Mouse (Mus musculus) CD8-positive naive resting alpha-beta T cell, adult 2 months (primary cell): Measurements from ENCODE around the gene Gnb1l.

Source experiments
- DNase-seq, 2 experiments: peaks; one replicate each; pipeline ENCODE4 v3.0.0; 2022; ENCODE audit warnings: low read depth in 2 of 2, low spot score in 2 of 2

Gnb1l gene

DNA sequence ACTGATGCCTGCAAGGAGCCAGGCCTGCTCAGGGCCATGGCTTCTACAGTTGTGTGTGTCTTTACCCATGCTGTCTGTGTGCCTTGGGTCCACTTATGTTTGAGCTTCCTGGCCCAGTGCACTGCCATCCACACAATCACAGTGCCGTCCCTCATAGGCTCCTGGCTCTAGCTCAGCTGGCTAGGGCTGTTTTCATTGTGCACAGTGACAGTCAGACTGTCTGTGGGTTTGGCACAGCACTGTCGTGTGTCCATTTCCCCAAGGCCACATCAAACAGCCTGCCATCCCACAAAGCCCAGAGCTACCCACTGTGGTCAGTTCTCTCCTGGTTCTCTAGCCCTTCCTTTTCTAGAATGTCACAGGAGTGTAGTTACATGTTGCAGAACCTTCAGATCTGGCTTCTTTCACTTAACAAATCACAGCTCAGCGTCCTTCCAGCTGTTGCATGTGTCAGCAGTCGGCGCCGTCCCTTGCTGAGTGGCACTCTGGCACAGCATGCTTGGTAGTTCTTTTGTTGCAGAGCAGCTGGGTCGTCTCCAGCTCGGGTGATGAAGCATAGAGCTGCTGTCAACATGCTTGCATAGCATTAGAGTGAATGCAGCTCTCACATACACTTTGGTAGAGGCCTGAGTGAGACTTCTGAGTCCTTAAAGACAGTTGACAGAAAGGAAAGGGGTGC lies 44.8 kb downstream of the Gnb1l start:
- no peak for DNase-seq

DNA sequence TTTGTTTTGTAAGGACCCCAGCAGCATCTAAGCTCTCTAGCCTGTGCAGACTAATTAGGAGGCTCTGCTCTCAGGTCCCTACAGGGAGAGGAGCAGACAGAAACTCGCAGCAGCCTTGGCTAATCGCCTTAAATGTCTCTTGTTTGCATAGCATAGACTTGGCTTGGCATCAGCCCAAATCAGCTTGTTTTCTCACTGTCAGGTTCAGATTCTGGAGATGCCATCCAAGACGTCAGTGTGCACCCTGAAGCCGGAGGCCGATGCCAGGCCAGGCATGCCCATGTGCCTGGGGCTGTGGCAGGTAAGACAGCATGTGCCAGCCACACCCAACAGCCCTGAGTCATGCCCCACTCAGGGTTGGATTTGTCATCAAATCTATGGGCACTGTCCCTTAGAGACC lies 49.4 kb downstream of the Gnb1l start:
- DNase-seq, result no peak

DNA sequence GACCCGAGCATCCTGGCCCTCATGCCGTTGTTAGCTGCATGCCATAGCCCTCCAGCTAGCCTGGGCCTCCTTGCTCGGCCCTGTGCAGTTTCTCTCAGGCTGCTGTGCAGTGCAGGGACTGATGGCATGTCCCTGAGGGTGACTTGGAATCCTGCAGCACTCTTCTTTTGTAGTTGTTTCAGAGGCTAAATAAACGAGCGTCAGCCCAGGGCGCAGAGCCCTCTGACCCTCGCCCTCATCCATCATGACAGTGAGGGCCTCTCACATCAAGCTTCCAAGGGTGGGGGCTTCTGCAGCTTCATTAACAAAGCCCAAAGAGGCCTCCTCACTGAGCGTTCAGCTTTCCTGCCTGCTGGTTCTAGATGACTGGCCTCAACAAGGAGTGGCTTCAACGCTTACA lies 53.1 kb downstream of the Gnb1l start:
- DNase-seq, result no peak

DNA sequence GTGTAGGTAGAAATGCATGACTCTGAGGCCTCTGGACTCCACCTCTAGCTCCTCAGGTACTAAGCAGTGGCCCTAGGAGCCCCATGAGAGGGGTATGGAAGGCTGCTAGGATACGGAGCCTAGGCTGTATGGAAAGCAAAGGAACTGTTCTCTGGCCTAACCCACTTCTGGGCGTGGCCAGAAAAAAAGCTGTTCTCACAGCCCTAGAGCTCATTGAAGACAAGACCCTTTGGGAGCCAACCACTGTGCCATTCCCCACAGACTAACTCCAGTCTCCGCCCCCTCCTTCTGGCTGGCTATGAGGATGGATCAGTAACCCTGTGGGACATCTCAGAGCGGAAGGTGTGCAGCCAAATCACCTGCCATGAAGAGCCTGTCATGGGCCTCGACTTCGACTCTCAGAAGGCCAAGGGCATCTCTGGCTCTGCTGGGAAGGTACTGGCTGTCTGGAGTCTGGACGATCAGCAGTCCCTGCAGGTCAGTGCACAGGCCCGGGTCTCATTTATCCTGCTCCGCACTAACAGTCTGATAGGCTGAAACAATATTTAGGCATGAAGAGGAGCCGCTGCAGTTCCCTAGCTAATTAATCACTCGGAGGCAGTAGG lies 53.7 kb downstream of the Gnb1l start:
- no peak for DNase-seq

DNA sequence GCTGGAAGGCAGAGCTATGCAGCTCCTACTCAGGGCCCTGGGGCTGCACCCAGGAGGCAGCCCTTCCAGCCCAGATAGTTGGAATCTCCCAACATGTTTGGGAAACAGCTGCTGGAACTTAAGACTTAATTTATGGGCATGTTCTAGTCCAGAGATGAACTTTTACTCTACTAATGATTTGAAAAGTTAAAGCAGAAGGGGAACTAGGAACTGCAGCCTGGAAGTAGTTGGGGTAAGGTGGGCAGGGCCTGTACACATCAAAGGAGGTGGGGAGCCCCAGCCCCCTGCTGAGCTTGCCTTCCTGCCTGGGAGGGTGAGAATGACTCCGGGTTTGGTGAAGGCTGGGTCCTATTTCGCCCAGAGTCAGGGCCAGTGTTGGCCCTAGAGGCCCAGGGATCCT lies 56.2 kb downstream of the Gnb1l start:
- DNase-seq, result no peak

DNA sequence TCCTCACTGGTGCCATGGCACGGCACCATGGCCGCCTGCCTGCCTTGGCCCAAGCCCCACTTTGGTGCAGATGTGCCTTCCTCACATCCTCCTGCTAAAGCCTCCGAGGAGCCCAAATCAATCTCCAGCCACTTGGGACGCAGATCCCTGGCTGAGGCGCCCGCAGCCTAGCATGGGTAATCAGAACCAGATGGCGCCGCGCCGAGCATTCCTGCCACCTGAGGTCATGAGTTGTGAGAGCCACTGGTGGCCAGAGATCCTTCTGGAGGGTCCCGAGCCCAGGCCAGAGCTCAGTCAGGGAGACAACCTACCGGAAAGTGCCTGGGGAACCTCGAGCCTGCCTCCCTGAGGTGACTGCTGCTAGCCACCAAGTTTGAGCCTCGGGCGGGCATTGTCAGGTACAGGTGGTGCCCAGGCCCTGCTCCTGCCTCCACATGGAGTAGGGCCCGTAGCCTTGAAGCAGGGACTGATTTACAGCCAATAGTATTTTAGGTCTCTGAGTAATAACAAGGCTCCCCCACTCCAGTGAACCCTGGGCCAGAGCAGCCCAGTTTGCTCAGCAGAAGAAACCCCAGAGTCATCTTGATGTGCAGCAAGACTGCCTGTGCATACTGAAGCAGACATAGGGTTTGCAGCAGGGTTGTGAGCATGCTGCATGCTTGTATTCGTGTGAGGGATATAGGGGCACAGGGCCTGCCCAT lies 56.9 kb downstream of the Gnb1l start:
- no peak for DNase-seq

DNA sequence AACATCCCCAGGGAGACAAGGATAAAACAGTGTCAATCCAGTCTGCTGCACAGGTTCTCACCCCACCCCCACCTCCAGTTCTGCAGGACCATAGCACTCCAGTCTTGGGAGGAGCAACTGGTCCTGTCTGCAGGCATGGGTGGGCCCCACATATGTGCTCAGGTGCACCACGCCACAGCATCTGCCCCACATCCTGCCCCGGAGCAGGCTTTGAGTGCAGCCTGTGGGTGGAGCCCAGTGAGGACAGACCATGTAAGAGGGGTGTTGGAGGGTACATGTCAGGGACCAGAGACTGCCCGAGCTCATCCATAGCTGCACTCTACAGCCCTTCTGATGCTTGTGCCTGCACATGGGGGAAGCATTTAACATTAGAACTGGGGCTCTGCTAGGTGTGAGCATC lies 57.9 kb downstream of the Gnb1l start:
- DNase-seq, result peak in 1 of 2 experiments; percentile 9

DNA sequence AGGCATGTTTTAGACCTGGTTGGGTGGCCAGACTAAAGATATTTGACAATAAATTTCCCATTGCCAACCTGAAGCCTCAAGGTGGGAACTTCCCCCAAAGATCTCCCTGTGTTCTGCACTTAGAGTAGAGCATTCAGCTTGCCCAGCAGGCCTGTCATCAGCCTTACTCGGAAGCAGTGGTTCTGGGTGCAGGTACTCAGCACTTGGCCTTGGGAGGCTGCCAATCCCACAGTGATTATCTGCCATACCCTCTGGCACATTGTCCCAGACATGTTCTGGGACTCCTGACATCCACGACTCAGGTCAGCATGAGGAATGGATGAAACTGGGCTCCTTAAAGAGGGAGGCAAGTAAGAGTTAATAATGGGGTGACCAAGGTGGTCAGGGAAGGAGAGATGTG lies 66.0 kb downstream of the Gnb1l start:
- DNase-seq, result no peak

DNA sequence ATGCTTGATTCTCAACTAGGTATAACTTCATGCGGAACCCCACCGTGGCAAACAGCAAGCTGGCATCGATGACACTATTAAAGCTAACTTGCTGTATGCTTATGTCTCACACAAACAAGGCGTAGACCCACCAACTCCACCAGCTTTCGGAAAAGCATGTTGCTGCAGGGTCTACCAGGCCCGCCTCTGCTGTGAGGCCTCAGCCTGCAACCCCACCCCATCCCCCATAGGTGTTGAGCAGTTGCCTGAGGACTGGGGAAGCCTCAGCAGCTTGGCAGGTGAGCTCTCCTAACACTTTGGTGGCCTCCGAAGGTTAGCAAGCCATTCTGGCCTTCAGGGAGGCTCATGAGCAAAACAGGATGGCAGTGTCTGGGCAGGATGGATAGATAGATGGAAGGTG lies 70.1 kb downstream of the Gnb1l start:
- no peak for DNase-seq

DNA sequence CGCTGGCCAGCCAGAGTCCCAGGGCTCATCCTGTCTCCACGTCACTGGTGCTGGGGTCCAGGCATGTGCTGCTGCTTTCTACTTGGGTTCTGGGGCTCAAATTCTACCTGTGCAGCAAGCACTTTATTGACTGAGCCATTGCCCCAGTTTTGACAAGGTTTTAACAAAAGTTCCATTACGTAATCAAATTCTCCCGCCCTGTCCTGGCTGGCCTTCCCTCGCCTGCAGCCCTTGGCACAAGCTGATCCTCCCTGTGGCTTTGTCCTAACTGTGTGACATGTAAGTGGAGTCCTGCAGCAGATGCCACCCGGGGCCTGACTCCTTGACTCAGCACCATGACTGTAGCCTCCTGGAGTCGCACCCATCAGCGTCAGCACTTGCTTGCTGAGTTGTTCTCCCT lies 75.7 kb downstream of the Gnb1l start:
- no peak for DNase-seq

DNA sequence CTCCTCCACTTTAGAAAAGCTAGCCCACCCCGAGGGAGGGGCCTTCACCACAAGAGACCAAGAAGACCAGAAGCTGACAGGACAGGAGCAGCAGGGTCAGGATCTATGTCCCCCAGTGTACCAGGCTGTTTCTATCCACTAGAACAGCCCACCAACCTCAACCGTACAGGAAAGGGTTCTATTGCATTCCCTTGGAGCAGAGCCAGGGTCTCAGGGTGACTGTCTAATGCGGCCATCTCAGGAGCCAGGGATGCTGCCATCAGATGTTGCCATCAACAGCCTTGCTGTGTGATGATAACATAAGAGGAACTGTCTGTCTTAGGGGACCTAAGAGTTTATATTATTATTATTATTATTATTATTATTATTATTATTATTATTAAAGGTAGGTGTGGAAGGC lies 78.6 kb downstream of the Gnb1l start:
- no peak for DNase-seq

DNA sequence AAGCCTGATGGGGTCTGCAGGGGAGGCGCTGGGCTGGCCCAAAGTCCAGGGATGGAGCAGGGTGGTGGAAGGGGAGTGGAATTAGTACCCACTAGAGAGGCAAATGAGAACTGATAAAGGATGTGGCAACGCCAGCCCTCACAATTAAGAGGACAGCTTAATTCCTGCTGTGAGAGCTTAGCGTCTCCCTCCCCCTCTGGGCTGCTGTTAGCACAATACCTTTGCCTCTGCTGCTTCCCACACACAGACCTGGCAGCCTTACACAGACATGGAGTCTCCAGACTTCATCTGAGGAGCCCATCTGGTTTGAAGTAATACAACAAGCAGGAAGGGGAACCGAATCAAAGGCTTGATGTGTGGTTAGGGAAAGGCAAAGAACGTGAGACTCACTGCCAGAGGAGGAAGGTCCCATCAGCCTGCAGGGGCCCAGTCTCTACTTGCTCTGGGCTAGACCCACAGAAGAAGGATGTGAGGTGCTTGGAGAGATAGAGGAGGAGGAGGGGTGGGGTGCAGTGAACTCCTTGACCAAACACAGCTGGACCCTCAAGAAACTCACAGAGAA lies 79.2 kb downstream of the Gnb1l start:
- DNase-seq, result no peak

DNA sequence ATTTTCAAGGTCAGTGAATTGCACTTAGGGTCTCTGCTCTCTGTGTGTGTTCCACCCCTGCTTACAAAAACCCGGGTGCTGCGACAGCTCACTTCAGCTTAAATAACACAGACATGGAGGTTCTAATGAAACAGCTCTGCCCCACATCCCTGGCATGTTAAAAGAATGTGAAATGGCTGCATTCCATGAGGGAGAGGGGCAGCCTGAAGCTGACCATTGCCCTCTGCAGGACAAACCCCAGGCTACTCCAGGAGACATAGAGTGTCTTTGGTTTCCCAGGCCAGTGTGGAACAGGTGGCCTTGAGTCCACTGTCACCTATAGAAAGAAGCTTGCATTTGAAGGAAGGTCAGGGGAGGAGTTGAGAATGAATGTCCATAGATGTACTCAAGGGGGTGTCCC lies 81.9 kb downstream of the Gnb1l start:
- DNase-seq, result no peak

DNA sequence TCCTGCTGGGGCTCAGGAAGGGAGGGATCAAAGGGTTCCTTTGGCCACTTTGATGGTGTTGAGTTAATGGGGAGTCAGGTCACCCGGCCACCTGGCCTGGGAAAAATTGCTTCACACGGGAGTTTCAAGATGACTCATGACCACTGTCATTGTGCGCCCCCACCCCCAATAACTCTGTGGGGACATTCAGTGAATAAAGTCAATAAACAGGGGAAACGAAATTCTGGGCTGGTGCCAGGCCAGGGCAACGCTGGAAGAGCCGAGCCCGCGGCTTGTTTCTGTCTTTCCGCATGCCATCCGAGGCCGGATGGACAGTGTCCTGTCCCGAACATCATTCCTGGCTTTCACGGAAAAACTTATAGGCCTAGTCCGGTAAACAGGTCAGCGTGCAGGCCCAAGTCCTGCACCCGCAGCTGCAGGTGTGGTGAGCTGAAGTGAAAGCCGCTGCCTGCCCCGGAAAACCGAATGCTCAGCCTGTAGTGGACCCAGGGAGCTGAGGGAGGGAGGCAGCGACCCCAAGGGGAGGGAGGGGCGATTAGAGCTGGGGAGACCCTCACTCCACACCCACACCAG lies 82.6 kb downstream of the Gnb1l start:
- no peak for DNase-seq

DNA sequence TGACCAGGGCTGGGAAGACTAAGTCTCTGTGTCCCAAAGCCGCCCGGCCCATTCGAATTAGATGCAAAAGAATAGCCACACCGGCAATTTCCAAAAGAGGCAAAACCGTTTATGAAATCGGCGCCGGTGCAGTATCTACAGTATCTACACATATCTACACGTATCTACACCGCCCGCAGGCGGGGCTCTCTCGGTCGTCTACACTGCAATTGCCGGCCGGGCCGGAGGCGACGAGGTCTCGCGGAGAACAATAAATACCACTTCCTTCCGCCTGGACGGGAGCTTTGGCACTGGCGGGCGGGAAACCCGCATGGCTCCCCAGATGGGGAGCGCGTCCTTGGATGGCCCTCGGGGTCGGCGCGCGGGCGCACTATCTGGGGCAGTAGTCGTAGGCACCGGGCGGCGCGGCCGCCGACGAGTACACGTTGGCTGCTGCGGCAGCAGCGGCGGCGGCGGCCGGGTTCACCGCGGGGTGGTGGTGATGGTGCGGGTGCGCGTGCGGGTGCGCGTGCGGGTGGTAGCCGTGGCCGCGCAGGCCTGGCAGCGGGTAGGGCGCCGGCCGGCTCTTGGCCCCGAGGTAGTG lies 83.2 kb downstream of the Gnb1l start:
- no peak for DNase-seq

DNA sequence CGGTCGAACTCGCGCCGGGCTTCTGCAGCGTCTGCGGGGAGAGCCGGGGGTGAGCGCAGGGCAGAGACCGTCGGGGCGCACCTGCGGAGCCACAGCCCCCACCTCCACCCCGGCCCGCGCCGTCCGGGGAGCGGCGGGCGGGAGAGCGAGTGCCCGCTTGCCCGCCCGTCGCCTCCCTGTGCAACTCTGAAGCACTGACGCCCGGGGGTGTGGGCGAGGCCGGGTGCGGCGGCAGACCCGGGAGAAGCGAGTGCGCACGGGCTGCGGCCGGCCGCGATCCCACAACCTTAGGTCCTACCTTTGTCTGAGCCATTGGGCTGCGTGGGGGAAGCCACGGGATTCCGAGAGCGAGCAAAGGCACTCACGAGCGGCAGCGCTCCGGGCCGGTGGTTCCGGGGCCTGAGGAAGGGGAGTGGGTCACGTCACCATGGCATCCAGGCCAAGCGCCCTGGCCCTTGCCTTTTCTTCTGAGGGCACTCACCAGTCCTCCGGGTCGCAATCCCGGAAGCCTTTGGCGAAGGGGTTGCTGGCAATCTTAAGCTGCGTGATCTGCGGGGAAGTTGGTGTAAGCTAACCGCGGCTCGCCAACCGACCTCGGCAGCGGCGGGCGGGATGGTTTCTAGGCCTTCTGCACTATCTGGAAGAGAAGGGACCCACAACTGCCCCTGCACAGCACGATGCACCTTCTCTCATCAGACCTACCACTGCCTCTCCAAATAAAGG lies 84.1 kb downstream of the Gnb1l start:
- no peak for DNase-seq

DNA sequence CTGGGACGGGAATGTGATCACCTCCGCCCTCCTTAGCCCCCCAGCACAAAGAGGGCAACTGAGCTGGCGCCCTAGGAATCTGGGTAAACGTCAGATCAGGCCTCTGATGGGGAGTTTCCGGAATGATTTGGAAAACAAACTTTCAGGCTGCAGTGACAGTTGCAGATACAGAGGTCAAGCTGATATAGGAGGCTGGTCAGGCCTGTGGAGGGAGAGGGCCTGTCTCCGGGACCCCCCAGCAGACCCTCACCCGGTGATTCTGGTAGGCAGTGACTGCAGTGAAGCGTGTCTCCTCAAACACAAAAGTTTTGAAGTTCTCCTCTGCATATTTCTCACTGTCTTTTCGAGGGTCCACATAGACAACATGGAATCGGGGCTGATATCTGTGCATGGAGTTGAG lies 84.7 kb downstream of the Gnb1l start:
- DNase-seq, result no peak

DNA sequence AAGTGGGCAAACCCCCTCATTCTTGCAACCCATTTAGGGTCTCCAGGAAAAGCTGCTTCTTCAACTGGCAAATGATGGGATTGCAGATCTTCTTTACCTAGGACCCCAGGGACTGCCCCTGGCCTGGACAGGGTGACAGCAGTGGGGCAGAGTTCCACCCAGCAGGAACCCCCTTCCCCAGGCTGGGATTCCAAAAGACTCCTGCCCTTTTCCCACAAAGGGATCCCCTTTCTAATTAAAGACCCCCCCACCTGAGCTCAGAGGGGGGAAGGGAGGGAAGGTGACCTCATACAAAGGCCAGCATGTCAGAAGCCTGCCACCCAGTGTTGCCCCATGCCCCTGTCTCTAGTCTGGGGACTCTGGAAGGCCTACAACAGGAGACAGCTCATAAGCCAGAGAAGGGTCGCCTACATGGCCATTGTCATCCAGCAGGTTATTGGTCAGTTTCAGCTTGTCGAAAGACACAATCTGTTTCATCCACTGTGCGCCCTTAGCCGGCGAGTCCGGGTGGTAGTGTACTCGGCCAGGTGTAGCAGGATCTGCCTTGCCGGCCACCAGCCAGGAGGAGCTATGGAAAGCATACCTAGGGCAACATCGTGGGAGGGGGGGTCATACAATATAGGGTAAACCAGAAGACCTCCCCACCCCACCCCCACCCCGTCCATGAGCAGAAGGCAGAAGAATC lies 85.3 kb downstream of the Gnb1l start:
- DNase-seq, result no peak

DNA sequence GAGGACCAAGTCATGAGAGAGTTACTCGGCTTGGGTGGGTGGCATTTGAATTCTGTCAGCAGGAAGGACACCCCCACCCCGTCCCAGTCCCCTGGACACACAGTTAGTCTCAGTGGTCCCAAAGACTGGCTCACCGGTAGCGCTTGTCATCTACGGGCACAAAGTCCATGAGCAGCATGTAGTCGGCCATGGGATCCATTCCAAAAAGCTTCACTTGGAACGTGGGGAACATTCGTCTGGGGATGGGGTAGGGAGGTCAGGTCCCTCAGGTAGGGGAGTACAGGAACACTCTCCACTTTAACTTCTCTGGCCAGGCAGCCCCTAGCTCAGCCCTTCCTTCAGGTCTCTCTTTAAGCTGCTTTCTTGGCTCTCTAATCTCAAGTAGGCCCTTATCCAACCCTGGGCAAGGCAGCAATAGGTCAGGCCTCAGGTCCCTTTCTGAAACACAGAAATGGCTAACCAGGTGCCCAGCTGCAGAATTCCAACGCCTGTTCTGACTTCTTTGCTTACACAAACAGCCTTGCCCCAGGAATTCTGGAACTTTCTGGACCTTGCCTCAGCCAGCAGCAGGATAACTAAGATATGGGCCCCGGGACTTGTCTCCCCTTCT lies 86.5 kb downstream of the Gnb1l start:
- DNase-seq, result no peak

DNA sequence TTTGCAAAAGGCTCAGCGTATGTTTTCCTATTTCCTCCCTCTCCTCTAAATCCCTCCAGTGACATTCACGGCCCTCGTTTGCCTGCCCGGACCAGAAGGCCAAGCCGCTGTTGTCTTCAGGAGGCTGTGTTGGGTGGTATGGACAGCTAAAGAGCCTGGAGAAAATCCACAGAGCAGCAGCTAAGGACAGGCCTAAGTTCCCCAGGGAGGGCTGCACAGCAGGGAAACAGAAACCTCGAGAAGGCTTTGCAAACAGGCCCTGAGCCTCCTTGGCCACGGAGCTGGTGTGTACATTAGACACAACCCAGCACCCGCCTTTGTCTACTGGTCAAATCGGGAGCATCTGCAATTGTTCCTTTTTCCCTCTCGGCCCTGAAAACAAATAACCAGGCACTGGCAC lies 87.2 kb downstream of the Gnb1l start:
- DNase-seq, result no peak
